Mouse (Mus musculus) cortical plate, adult 2 months (tissue): Measurements from ENCODE around the gene Csnk1e. TPM values are rescaled to one million over a fixed set of nuclear protein-coding genes. Genes with fewer than 3 reads are reported as not detected.

Source experiments
- H3K27ac ChIP-seq: fragments of 200-500 bp; 2 replicates; pipeline ENCODE4 v1.5.1; 2012; ENCODE audit warnings: low read length, control low read depth, inconsistent platforms; ENCODE audit not compliant: insufficient read depth
- H3K4me1 ChIP-seq: fragments of 200-500 bp; 2 replicates; pipeline ENCODE4 v1.6.1; 2011; ENCODE audit warnings: low read length; ENCODE audit not compliant: control insufficient read depth, insufficient read depth
- H3K4me3 ChIP-seq: fragments of 200-500 bp; 2 replicates; pipeline ENCODE4 v1.5.1; 2011; ENCODE audit warnings: mild to moderate bottlenecking, low read length, control low read depth; ENCODE audit not compliant: insufficient read depth
- CTCF ChIP-seq: fragments of 200-500 bp; IDR thresholded peaks from 2 replicates; pipeline ENCODE4 v1.5.1; 2011; ENCODE audit warnings: mild to moderate bottlenecking, control low read depth, low read length; ENCODE audit not compliant: insufficient read depth; ENCODE audit errors: extremely low read depth
- POLR2A ChIP-seq: fragments of 200-500 bp; IDR thresholded peaks from 2 replicates; pipeline ENCODE4 v1.6.1; 2011; ENCODE audit warnings: mild to moderate bottlenecking, low read length, control low read depth; ENCODE audit not compliant: insufficient read depth; ENCODE audit errors: extremely low read depth
- polyA plus RNA-seq: library from polyadenylated mRNA; depleted of rRNA; stranded (reverse); fragments of >200 nt; gene quantifications from 2 replicates; pipeline ENCODE4 v1.2.3, GENCODE M21; 2012; rRNA removed

Gene Csnk1e
- polyA plus RNA-seq = 185 and 194 TPM in 2 replicates

GRCm38 (mm10) chr15:79455106-79455810, at the start of gene Csnk1e:
Gene Csnk1e (minus strand): TSS chr15:79455566.
- TF ChIP-seq POLR2A (no peak), CTCF (no peak)
- Histone ChIP-seq H3K4me1 (no peaks in the 10 kb centered on the region), H3K27ac (no peak within 1 kb of the TSS), H3K4me3 (peak within 1 kb of the TSS; percentile 22; the same call in 1 of the 2 replicates)

GRCm38 (mm10) chr15:79504707-79505452, 49.5 kb upstream of the Csnk1e start, which contains the start of gene Kcnj4:
Gene Kcnj4 (minus strand): TSS chr15:79505241.
- TF ChIP-seq POLR2A (no peak), CTCF (no peak)
- H3K4me1 ChIP-seq = peaks cover 2% of the 10 kb centered on the region
- peak within 1 kb of the TSS; percentile 93 for H3K4me3 ChIP-seq
- peak within 1 kb of the TSS; percentile 78 for H3K27ac ChIP-seq

GRCm38 (mm10) chr15:79503438-79503837, 48.1 kb upstream of the Csnk1e start:
- H3K27ac ChIP-seq = peak overlapping the region; percentile 76
- H3K4me1 ChIP-seq = peaks cover 3% of the 10 kb centered on the region
- TF ChIP-seq CTCF (no peak), POLR2A (no peak)
- peak overlapping the region; percentile 93 for H3K4me3 ChIP-seq

GRCm38 (mm10) chr15:79502891-79503341, 47.5 kb upstream of the Csnk1e start:
- TF ChIP-seq POLR2A (no peak), CTCF (no peak)
- peak overlapping the region; percentile 9; the same call in 1 of the 2 replicates for H3K27ac ChIP-seq

GRCm38 (mm10) chr15:79500110-79500509, 44.7 kb upstream of the Csnk1e start:
- no peak overlapping the region for H3K27ac ChIP-seq
- H3K4me3 ChIP-seq = no peak overlapping the region
- H3K4me1 ChIP-seq = peaks cover 7% of the 10 kb centered on the region
- no peak for TF ChIP-seq POLR2A
- no peak for TF ChIP-seq CTCF

More at GRCm38 (mm10) chr15:79502891-79503341, 47.5 kb upstream of the Csnk1e start:
- peak overlapping the region; percentile 93 for H3K4me3 ChIP-seq
- H3K4me1 ChIP-seq = peaks cover 3% of the 10 kb centered on the region

GRCm38 (mm10) chr15:79493527-79493926, 38.2 kb upstream of the Csnk1e start:
- TF ChIP-seq CTCF (no peak), POLR2A (no peak)
- Histone ChIP-seq H3K4me3 (no peak overlapping the region), H3K4me1 (peaks cover 14% of the 10 kb centered on the region), H3K27ac (no peak overlapping the region)

GRCm38 (mm10) chr15:79489463-79489862, 34.1 kb upstream of the Csnk1e start:
- TF ChIP-seq POLR2A = no peak
- no peak for TF ChIP-seq CTCF
- H3K4me1 ChIP-seq = peaks cover 8% of the 10 kb centered on the region
- no peak overlapping the region for H3K27ac ChIP-seq
- no peak overlapping the region for H3K4me3 ChIP-seq

- TF ChIP-seq POLR2A (no peak), CTCF (no peak)
- 0 out of 2 replicates have a peak, but pooled peaks cover 2% of the 10 kb centered on the region for H3K4me1 ChIP-seq
- H3K27ac ChIP-seq = peak overlapping the region; percentile 47
- H3K4me3 ChIP-seq = no peak overlapping the region
Measured at GRCm38 (mm10) chr15:79481181-79481688, 25.9 kb upstream of the Csnk1e start.

- H3K4me1 ChIP-seq = 0 out of 2 replicates have a peak, but pooled peaks cover 2% of the 10 kb centered on the region
- no peak overlapping the region for H3K4me3 ChIP-seq
- TF ChIP-seq CTCF (no peak), POLR2A (no peak)
- no peak overlapping the region for H3K27ac ChIP-seq
Measured at GRCm38 (mm10) chr15:79477227-79477626, 21.9 kb upstream of the Csnk1e start.
